Mouse (Mus musculus) E14TG2a.4 (cell line): Measurements from ENCODE around the gene Cd79a.

ENCODE experiments used
- H3K27me3 ChIP-seq: 2 replicates; pipeline ENCODE4 v1.6.1; 2014; ENCODE audit warnings: low read length, control low read depth; ENCODE audit not compliant: insufficient read depth
- H3K36me3 ChIP-seq: 2 replicates; pipeline ENCODE4 v1.6.1; 2014; ENCODE audit warnings: low read length, control low read depth; ENCODE audit not compliant: insufficient read depth
- H3K4me1 ChIP-seq: replicated peaks from 2 replicates; pipeline ENCODE4 v1.6.1; 2014; ENCODE audit warnings: low read depth, low read length, control low read depth
- H3K4me3 ChIP-seq: replicated peaks from 2 replicates; pipeline ENCODE4 v1.5.1; 2014; ENCODE audit warnings: mild to moderate bottlenecking, low read length
- H3K9me3 ChIP-seq: 2 replicates; pipeline ENCODE4 v1.6.1; 2014; ENCODE audit warnings: low read length, control low read depth
- CTCF ChIP-seq: conservative IDR thresholded peaks from 2 replicates; pipeline ENCODE4 v1.5.1; 2014; ENCODE audit warnings: low read length
- NANOG ChIP-seq: IDR thresholded peaks from 2 replicates; pipeline ENCODE4 v1.6.1; 2014; ENCODE audit warnings: borderline replicate concordance, low read length, mixed read lengths
- POU5F1 ChIP-seq: IDR thresholded peaks from 2 replicates; pipeline ENCODE4 v1.6.1; 2014; ENCODE audit warnings: low read length, borderline replicate concordance

Cd79a gene

DNA sequence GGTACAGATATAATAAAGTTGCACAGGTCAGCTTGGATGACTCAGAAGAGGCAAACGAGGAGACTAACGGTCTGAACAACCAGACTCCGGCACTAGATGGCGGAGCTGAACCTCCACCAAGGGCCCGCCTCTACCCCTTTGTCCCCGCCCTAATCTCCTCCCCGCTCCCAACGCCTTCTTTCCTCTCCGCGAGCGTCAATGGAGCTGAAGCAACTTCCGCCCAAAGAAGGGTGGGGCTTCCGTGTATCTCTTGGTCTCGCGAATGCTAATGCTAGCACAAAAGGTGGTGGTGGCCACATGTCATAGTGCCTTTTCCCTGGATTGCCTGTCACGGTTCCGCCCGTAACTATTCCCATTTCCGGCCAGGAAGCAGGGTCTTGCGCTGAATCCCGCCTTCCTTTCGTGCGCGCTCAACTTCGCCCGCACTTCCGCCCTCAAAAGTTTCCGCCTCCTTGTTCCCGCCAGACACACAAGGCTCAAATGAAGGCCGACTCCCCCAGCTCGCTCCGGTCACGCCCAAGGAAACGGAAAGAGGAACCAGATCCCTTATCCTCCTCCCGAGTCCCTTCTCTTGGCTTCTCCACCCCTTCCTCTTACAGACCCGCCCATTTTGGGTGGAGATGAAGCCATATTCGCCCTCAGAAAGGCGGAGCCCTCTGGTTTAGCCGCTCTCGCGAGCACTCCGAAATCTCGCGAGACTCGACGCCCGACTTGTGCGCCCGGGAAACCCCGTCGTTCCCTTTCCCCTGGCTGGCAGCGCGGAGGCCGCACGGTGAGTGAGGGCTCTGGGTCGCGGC is 13.1 kb upstream of the Cd79a start, which contains the start of gene Rps19:
TSS of gene Rps19 (plus strand) at position 476 of the 797 bp plus-strand sequence.
- Histone ChIP-seq H3K4me1 (peaks cover 76% of the 10 kb centered on the region), H3K36me3 (peaks cover 43% of the 10 kb centered on the region), H3K4me3 (peak within 1 kb of the TSS; percentile 99), H3K27me3 (no peaks in the 10 kb centered on the region), H3K9me3 (no peaks in the 10 kb centered on the region)
- TF ChIP-seq NANOG (no peak), CTCF (peak; percentile 17), POU5F1 (no peak)

DNA sequence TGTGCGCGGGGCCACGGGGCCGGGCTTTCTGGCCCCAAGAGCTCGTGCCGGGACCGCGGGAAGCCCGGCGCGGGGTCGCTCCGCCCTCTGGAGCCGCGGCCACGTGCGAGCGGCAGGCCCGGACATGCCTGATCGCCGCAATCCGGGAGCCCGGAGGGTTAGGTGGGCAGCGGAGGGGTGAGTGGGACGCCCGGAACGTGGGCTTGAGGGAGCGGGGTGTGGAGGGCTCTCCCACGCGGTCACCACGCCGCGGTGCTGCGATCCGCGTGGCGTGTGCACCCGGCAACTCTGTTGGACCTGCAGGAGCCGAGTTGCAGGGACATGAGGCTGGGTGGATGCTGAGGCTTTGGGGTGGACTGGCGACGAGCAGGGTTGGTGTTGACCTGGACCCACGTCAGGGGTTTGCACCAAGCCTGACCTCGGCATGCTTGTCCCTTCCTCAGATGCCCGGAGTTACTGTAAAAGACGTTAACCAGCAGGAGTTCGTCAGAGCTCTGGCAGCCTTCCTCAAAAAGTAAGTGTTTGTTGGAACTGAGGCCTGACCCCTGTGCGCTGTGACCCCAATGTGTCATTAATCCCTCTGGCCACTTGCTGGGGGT is 12.4 kb upstream of the Cd79a start:
- no peak for TF ChIP-seq NANOG
- TF ChIP-seq CTCF: no peak
- TF ChIP-seq POU5F1: no peak
- Histone ChIP-seq H3K9me3 (no peaks in the 10 kb centered on the region), H3K4me1 (peaks cover 77% of the 10 kb centered on the region), H3K4me3 (peak overlapping the region; percentile 99), H3K27me3 (no peaks in the 10 kb centered on the region), H3K36me3 (peaks cover 50% of the 10 kb centered on the region)

DNA sequence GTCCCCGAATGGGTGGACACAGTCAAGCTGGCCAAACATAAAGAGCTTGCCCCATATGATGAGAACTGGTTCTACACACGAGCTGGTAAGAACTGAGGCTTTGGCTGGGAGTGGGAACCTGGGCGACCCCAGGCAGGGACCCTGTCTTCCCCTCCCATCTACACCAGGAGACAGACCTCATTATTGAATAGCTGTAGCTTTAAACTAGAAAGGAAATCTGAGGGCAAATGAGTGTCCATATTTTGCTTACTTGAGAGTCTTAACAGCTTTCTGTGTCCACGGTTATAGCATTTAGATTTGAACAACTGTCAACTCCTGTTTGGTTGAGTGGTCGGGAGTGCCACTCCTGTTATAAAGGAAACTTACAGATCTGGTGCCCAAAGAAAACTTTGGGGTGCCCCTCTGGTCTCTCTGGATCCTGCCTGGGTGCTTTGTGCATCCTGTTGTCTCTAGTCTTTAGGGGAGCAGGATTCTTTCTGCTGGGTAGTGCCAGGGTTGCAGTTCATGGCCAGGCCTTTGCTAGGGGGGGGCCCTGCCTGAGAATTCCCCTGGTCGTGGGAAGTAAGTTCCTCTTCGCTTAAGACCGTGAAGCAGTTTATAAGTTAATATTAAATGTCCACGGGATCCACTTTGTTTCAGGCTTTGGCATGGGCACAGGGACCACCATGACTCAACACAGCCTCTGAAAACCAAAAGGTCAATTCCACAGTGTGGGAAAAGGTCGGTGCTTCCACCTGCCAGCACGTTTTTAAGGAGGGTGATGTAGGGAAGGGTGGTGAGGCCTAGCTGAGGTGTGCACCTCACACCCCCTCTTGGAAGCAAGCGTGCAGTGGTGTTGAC is 11.5 kb upstream of the Cd79a start:
- H3K9me3 ChIP-seq: no peaks in the 10 kb centered on the region

DNA sequence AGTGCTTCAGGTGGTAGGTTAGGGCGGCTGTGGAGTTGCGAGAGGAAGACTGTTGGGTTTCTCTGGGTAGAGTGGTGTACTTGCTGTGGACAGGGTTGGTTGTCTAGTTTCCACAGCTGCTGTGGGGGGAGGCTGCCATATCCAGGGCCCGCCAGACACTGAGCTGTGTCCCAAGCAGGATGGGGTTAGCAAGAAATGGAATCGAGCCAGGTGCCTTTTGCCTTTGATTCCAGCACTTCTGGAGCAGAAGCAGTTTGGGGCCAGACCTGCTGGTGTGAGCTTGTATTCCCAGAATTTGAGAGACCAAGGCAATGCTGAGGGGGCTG is 10.9 kb upstream of the Cd79a start:
- Histone ChIP-seq H3K36me3 (peaks cover 65% of the 10 kb centered on the region), H3K4me1 (peaks cover 75% of the 10 kb centered on the region), H3K9me3 (no peaks in the 10 kb centered on the region), H3K27me3 (no peaks in the 10 kb centered on the region), H3K4me3 (peak overlapping the region; percentile 99)
- no peak for TF ChIP-seq NANOG
- TF ChIP-seq CTCF: no peak
- no peak for TF ChIP-seq POU5F1

More for the DNA sequence above, 11.5 kb upstream of the Cd79a start:
- no peaks in the 10 kb centered on the region for H3K27me3 ChIP-seq
- TF ChIP-seq NANOG (no peak), POU5F1 (no peak), CTCF (no peak)
- H3K36me3 ChIP-seq: peaks cover 59% of the 10 kb centered on the region
- peaks cover 75% of the 10 kb centered on the region for H3K4me1 ChIP-seq
- peak overlapping the region; percentile 99 for H3K4me3 ChIP-seq

DNA sequence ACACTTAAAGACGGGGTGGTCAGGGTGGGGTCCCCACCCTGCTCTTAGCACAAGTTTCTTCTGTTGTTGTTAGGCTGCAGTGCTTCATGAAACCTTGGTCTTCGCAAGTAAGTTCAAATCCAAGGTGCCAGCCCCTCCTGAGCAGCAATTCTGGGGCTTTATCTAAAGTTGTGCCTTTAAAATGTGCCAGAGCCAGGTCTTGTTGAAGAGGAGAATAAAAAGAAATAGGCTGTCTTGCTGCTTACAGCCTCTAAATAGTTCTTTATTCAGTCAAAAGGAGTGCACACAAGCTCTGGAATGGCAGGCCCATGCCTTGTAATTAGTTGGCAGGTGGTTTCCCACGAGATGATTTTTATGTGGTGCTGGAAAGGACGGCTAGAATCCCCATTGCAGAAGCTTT is 10.1 kb upstream of the Cd79a start:
- Histone ChIP-seq H3K4me1 (peaks cover 75% of the 10 kb centered on the region), H3K9me3 (no peaks in the 10 kb centered on the region), H3K36me3 (peaks cover 68% of the 10 kb centered on the region), H3K27me3 (no peaks in the 10 kb centered on the region), H3K4me3 (peak overlapping the region; percentile 99)
- TF ChIP-seq CTCF: no peak
- no peak for TF ChIP-seq NANOG
- TF ChIP-seq POU5F1: no peak

DNA sequence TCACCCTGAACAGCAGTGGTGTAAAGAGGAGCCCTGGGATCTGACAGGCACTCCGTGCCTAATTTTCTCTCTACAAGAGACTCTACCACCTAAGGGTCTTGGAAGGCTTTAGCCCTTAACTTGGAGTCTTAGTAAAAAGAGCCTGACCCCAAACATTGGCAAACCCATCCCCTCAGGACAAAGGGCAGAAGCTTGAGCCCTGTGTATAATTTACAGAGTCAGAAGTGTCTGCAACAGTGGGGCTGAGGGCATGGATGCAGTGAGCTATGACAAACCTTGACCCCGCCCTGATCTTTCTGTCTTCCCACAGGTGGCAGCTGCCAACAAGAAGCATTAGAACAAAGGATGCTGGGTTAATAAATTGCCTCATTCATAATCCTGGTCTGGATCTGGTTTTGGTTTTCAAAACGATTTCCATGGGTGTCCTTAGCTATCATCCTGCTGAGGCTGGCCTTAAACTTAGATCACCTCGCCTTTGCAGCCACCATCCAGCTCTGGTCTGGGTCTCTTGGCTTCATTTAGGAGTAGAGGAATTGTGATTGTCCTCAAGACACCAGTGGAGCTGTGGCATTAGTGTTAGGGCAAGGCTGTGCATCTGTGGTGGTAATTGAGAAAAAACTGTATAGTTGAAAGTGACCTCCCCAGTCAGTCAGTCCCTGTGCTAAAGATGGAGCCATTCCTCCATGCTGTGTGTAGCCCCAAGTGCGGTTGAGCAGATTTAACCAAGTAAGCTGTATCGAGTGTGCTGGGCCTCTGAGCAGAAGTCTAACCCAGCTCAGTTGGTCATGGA is 7.6 kb upstream of the Cd79a start:
- peaks cover 73% of the 10 kb centered on the region for H3K4me1 ChIP-seq
- no peaks in the 10 kb centered on the region for H3K27me3 ChIP-seq
- no peaks in the 10 kb centered on the region for H3K9me3 ChIP-seq
- H3K4me3 ChIP-seq: 0 out of 2 replicates have a peak overlapping the region, but pooled peaks have one; percentile 7
- H3K36me3 ChIP-seq: peaks cover 68% of the 10 kb centered on the region
- TF ChIP-seq NANOG: no peak
- TF ChIP-seq POU5F1: no peak
- TF ChIP-seq CTCF: no peak

DNA sequence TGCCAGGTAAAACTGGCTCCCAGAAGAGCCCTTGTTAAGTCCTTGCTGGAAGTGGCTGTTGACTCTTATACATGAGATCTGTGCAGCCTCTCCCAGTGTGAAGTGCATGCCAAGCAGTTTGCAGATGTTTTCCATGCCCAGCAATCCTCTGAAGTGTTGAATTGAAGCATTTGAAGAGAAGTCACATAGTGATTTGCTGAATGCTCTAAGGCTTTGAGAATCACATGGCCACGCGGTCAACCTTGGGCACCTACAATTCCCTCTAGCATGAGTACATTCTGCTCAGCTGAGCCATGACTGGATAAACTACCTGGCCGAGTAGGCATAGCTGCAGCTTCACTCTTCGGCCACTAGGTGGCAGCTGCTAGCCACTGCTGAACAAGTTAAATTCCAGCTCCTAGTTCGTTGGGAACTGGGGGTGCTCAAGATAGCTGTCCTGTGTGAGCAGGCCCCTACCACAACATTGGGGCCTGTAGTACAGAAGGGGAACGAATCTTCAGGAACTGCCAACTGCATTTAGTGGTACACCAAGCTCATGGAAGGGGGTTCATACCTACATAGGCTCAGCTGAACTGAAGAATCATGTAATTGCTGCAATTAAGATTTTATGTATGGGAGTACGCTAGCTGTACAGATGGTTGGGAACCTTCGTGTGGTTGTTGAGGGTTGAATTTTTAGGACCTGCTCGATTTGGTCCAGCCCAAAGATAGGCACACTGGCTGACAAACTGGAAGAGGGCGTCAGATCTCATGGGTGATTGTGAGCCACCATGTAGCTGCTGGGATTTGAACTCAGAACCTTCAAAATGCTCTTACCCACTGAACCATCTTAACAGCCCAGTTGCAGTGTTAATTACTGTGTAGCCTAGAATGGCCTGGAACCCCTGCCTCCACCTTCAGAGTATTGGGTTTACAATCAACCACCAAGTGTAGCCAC is 6.6 kb upstream of the Cd79a start:
- Histone ChIP-seq H3K4me1 (peaks cover 72% of the 10 kb centered on the region), H3K36me3 (peaks cover 60% of the 10 kb centered on the region), H3K9me3 (no peaks in the 10 kb centered on the region), H3K27me3 (no peaks in the 10 kb centered on the region), H3K4me3 (no peak overlapping the region)
- TF ChIP-seq CTCF (peak; percentile 100), POU5F1 (no peak)
